Mouse (Mus musculus) small intestine, adult 2 months (tissue): ENCODE measurements around the gene Tmed2. TPM values are rescaled to one million over a fixed set of nuclear protein-coding genes. Genes with fewer than 3 reads are reported as not detected.
"Not testable (repeated sequence)": the region's sequence is repeated elsewhere in the genome, so short reads cannot be mapped to it uniquely, and the experiment has no call there.

ENCODE experiments used
- H3K27ac ChIP-seq: fragments of 200-500 bp; 2 replicates; pipeline ENCODE4 v1.5.1; 2012; ENCODE audit warnings: low read depth, low read length, control low read depth, inconsistent platforms; ENCODE audit not compliant: insufficient read depth
- H3K27me3 ChIP-seq: fragments of 200-500 bp; 2 replicates; pipeline ENCODE4 v1.6.1; 2012; ENCODE audit warnings: mild to moderate bottlenecking, moderate library complexity, low read length, inconsistent platforms; ENCODE audit not compliant: control insufficient read depth, insufficient read depth
- H3K36me3 ChIP-seq: fragments of 200-500 bp; 2 replicates; pipeline ENCODE4 v1.6.1; 2012; ENCODE audit warnings: mild to moderate bottlenecking, low read length, control low read depth, inconsistent platforms; ENCODE audit not compliant: control insufficient read depth, insufficient read depth
- H3K4me1 ChIP-seq: fragments of 200-500 bp; 2 replicates; pipeline ENCODE4 v1.6.1; 2012; ENCODE audit warnings: low read length, inconsistent platforms, mixed read lengths; ENCODE audit not compliant: control insufficient read depth, insufficient read depth, insufficient read length
- H3K4me3 ChIP-seq: fragments of 200-500 bp; 2 replicates; pipeline ENCODE4 v1.5.1; 2012; ENCODE audit warnings: low read depth, mild to moderate bottlenecking, control low read depth, inconsistent platforms, low read length, moderate library complexity
- CTCF ChIP-seq: fragments of 200-500 bp; IDR thresholded peaks from 2 replicates; pipeline ENCODE4 v1.5.1; 2012; ENCODE audit warnings: low read depth, mild to moderate bottlenecking, control low read depth, inconsistent platforms, low read length, moderate library complexity, mixed read lengths; ENCODE audit not compliant: insufficient replicate concordance, insufficient read length; ENCODE audit errors: extremely low read depth
- POLR2A ChIP-seq: fragments of 200-500 bp; IDR thresholded peaks from 2 replicates; pipeline ENCODE4 v1.6.1; 2012; ENCODE audit warnings: low read depth, mild to moderate bottlenecking, control low read depth, inconsistent platforms, low read length, moderate library complexity
- WGBS: fragments of 180-500 bp; shearing (Covaris S2); methylation state at CpG from one replicate; pipeline ENCODE4 v1.1.7; 2018; 5-methylcytosine and 5-hydroxymethylcytosine counted together
- polyA plus RNA-seq: library from polyadenylated mRNA; depleted of rRNA; stranded (reverse); fragments of >200 nt; gene quantifications from 2 replicates; pipeline ENCODE4 v1.2.3, GENCODE M21; 2012; rRNA removed

Tmed2 gene
- polyA plus RNA-seq, 1 experiment = 188 TPM

GRCm38 (mm10) chr5:124582515-124582914, 42.0 kb downstream of the Tmed2 start:
- WGBS = 75% methylated on average over 5 of the region's 5 CpGs
- peaks cover 7% of the 10 kb centered on the region; the same call in 1 of the 2 replicates for H3K4me1 ChIP-seq
- H3K4me3 ChIP-seq = no peak overlapping the region
- peaks cover 20% of the 10 kb centered on the region for H3K36me3 ChIP-seq
- H3K27me3 ChIP-seq = no peaks in the 10 kb centered on the region
- H3K27ac ChIP-seq = no peak overlapping the region
- no peak for TF ChIP-seq CTCF
- TF ChIP-seq POLR2A = no peak

- Histone ChIP-seq H3K27me3 (no peaks in the 10 kb centered on the region), H3K4me3 (no peak overlapping the region), H3K27ac (no peak overlapping the region), H3K4me1 (no peaks in the 10 kb centered on the region), H3K36me3 (peaks cover 34% of the 10 kb centered on the region)
- no peak for TF ChIP-seq POLR2A
- no peak for TF ChIP-seq CTCF
- WGBS = 97% methylated on average over 3 of the region's 3 CpGs
Measured at GRCm38 (mm10) chr5:124592768-124593167, 52.3 kb downstream of the Tmed2 start.

DNA sequence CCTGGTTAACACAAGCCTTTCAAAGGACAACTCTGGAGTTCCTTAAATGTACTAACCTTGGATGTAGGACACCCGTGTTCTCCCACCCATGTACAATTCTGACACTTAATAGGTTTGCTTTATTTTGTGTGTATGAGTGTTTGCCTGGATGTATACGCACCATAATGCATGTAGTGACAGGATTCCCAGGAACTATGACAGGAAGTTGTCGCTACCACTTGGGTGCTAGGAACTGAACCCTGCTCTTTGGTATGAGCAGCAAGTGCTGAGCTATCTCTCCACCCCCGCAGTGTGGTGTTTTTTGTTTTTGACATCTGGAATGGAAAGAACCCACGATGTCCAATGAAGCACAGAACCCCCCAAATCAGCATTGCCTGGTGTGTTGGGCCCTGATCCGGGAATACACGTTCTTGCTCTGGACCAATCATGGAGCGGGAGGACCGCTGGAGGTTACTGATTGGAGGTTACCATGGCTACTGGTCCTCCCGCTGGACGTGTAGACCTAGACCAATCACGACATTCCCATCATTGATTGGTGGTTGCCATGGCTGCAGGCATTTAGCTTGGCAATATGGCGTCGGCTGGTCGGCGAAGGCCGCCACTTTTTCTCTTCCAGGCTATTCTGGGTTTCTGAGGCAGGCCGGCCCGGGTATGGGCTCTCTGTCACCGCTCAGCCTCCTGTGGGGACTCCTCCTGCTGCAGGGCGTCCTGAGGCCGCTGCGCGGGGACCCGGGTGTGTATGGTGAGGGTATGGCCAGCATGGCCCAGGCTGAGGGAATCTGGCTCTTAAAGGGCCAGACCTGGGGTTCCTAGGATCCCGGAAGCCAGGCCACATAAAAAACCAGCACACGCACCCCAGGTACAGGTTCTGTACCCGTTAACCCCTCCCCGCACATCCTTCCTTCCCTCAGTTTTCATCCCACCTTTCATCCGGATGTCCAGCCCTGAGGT, 58.0 kb downstream of the Tmed2 start:
- Histone ChIP-seq H3K36me3 (peaks cover 9% of the 10 kb centered on the region), H3K27ac (no peak overlapping the region), H3K4me1 (peaks cover 4% of the 10 kb centered on the region), H3K27me3 (no peaks in the 10 kb centered on the region), H3K4me3 (peak overlapping the region; percentile 76)
- no peak for TF ChIP-seq CTCF
- no peak for TF ChIP-seq POLR2A
- WGBS = 9% methylated on average over 30 of the region's 30 CpGs

GRCm38 (mm10) chr5:124599726-124600125, 59.2 kb downstream of the Tmed2 start:
- H3K4me3 ChIP-seq, H3K36me3 ChIP-seq, H3K4me1 ChIP-seq, H3K27ac ChIP-seq, H3K27me3 ChIP-seq: not testable (repeated sequence)
- 61% methylated on average over 8 of the region's 8 CpGs for WGBS

Other genes with a start within 250 kb of the Tmed2 start
- gene Mphosph9, start 212.7 kb upstream of the Tmed2 start, polyA plus RNA-seq = 0.76 and 1.4 TPM in 2 replicates
- 1.5 and 1.9 TPM in 2 replicates for gene 2810006K23Rik, start 212.6 kb upstream of the Tmed2 start, polyA plus RNA-seq
- 27.4 and 52.8 TPM in 2 replicates for gene Cdk2ap1, start 177.6 kb upstream of the Tmed2 start, polyA plus RNA-seq
- gene Sbno1, start 114.7 kb upstream of the Tmed2 start, polyA plus RNA-seq = 5.9 and 8.1 TPM in 2 replicates
- gene Kmt5a, start 100.8 kb upstream of the Tmed2 start, polyA plus RNA-seq = 34.1 and 70.7 TPM in 2 replicates
- gene Rilpl2, start 62.3 kb upstream of the Tmed2 start, polyA plus RNA-seq = 24.3 and 29.3 TPM in 2 replicates
- 1.2 and 1.8 TPM in 2 replicates for gene Snrnp35, start 57.6 kb upstream of the Tmed2 start, polyA plus RNA-seq
- 2.3 and 2.9 TPM in 2 replicates for gene Rilpl1, start 9.3 kb upstream of the Tmed2 start, polyA plus RNA-seq
- gene Ddx55, start 12.2 kb downstream of the Tmed2 start, polyA plus RNA-seq = 8.7 and 12.1 TPM in 2 replicates
- 9.1 and 12.5 TPM in 2 replicates for gene Eif2b1, start 38.4 kb downstream of the Tmed2 start, polyA plus RNA-seq
- gene Gtf2h3, start 38.4 kb downstream of the Tmed2 start, polyA plus RNA-seq = 8.5 and 20.0 TPM in 2 replicates
- 56.9 and 170 TPM in 2 replicates for gene Atp6v0a2, start 87.9 kb downstream of the Tmed2 start, polyA plus RNA-seq
- 0.10 TPM in 2 replicates for gene Dnah10, start 184.4 kb downstream of the Tmed2 start, polyA plus RNA-seq